Mouse (Mus musculus): ENCODE measurements around the gene Gskip.

- TF ChIP-seq REST (IDR thresholded peaks at IDR 0.05; ENCODE audit: insufficient read depth, insufficient read length): no peak
- TF ChIP-seq POLR2A (IDR thresholded peaks at IDR 0.05; ENCODE audit: insufficient read length, low read depth): no peak
- TF ChIP-seq E2F4 (IDR thresholded peaks at IDR 0.05; ENCODE audit: insufficient read depth): no peak
Measured at GRCm38 (mm10) chr12:105695848-105696247, 11.2 kb downstream of the Gskip start.

Measured in myocyte (in vitro differentiated cells).